Mouse (Mus musculus) small intestine, adult 2 months (tissue): ENCODE results near the gene Fbxo44.

Experiments
- CTCF ChIP-seq: fragments of 200-500 bp; IDR thresholded peaks from 2 replicates; pipeline ENCODE4 v1.5.1; 2012; ENCODE audit warnings: low read depth, mild to moderate bottlenecking, control low read depth, inconsistent platforms, low read length, moderate library complexity, mixed read lengths; ENCODE audit not compliant: insufficient replicate concordance, insufficient read length; ENCODE audit errors: extremely low read depth
- POLR2A ChIP-seq: fragments of 200-500 bp; IDR thresholded peaks from 2 replicates; pipeline ENCODE4 v1.6.1; 2012; ENCODE audit warnings: low read depth, mild to moderate bottlenecking, control low read depth, inconsistent platforms, low read length, moderate library complexity

GRCm38 (mm10) chr4:148134988-148135387 is 25.3 kb downstream of the Fbxo44 start:
- no peak for TF ChIP-seq CTCF
- TF ChIP-seq POLR2A = no peak
